Mouse (Mus musculus) gastrocnemius, postnatal 4 days (tissue): ENCODE measurements around the gene Slfn14. TPM values are rescaled to one million over a fixed set of nuclear protein-coding genes. Genes with fewer than 3 reads are reported as not detected.
A peak's percentile ranks its signal among the peaks of the same experiment; 100 is the strongest.
"Not testable (repeated sequence)": the region's sequence is repeated elsewhere in the genome, so short reads cannot be mapped to it uniquely, and the experiment has no call there.

Experiments
- DNase-seq, 2 experiments: peaks; one replicate each; pipeline ENCODE4 v3.0.0; 2021 to 2022; ENCODE audit warnings: low spot score in 2 of 2, mixed read lengths in 2 of 2
- total RNA-seq, 2 experiments: library from RNA; stranded (reverse); gene quantifications; 2 replicates each; pipeline ENCODE4 v1.2.3; 2021

Gene Slfn14
- total RNA-seq, 2 experiments from 2014 or later = 0.07 to 0.26 TPM

DNA sequence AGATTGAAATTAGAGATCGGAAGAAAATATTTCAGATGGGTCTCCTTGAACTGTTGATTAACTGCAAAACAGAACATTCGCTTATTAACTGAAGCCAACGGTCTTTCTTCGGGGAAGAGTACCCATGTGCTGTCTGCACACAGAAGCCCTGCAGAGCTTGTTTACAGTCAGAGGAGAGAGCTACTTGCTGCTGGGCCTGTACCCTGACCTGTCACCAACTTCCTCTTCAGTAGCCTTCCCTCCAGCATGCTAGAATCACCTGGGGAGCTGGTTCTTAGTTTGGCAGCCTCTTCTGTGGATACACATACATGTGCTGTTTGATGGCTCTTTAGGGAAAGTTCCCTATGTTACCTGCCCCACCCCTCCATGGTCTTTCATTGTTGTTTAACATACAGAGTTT is 899 bp downstream of the Slfn14 start:
- DNase-seq = no peak

DNA sequence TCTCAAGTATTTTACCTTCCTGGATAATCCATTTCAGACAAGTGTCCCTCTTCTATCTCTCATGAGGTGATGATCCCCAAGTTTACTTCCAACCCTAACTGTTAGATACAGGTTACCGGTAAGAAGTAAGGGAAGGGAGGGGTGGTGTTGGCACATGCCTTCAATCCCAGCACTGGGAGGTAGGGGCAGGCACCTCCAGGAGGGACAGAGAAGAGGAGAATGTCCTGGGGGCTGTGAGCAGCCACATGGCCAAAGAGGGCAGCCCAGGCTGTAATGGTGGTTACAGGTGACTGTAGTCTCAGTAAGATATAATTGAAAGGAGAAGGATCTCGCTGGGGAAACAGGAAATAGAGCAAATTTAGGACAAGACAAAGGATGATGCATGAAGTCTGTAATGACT is 4.4 kb downstream of the Slfn14 start:
- no peak for DNase-seq

DNA sequence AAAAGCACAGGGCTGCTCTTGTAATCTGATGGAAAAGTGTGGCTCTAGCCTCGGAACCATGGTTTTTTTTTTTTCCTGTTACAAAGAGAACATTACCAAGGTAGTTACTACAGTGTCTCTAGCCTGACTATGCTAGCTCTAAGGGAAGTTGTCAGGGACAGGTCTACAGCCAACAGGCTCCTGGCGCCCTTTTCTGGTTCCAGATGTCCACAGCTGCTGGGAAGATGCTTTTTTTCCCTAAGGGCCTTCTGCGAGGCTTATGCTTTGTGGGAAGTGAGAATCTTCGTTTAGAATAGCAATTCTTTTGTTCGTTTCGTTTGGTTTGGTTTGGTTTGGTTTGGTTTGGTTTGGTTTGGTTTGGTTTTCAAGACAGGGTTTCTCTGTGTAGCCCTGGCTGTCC is 6.8 kb downstream of the Slfn14 start:
- peak in 1 of 2 experiments; percentile 26 for DNase-seq

DNA sequence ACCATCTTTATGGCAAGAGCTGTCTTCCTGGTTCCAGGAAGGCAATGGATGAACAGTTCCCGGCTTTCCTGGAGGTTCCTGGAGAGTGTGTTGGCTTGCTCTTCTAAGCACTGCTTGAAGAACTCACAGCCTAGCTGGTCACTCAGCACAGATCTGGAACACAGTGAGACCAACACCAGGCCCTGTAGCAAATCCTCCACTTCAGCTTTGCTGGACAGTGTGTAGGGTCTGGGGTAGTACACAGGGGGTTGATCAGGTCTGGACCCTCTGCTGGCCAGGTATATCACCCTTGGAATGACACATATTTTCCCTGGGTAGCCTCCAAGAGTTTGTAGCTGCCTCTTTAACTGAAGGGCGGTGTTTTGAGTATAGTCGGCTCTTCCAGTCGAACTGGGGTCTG is 7.5 kb downstream of the Slfn14 start:
- DNase-seq = no peak

DNA sequence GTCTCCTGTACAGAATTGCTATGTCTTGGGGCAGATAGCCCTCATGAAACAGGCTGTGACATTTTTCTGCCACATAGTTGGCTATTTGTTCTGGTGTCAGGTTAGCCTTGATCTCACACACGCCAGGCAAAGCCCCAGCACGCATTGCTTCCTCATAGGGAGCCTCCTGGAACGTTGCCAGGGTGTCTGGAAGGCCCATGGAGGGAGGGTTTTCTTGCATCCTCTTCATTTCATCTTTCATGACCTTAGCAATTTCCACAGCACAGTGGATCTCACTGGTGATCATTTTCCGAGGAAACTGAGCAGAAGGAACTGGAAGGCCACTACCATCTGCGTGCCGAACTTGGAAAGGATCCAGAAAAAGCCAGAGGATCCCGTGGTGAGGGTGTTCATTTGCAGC is 10.3 kb downstream of the Slfn14 start:
- peak in 1 of 2 experiments; percentile 18 for DNase-seq

DNA sequence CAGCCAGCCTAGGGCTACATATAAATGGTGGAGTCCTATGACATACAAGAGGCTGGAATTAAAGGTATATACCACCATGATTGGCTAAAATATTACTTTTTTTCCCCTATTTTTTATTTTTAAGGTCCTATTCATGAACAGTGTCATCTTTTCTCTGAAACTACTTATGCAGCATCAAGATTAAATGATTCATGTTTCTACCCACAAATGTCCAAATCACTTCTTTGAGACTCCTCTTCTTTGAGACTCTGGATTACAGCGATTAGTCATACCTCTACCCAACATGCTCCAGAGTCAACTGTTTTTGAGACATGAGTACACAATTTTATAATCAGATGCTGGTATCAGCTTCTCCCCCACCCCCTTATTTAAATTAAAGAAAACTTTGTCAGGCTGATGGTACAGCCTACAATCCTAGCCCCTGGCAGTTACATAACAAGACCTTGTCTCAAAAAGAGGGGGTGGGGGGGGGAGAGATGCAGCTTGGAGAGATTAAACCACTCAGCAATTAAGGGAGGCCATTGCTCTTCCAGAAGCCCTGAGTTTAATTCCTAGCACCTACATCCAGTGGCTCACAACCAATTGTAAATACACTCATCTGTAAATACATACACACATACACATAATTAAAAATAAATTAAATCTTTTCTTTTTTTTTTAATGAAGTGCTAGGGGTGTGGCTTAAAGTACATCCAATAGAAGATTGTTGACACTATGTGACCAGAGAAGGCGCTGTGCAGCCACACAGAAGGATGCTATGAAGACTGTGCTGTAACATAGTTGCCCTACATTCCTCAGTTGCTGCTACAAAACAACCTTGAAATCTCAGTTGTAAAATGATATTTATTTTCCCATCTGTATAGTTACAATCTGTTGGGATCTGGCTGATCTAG is 14.3 kb downstream of the Slfn14 start:
- DNase-seq = no peak

DNA sequence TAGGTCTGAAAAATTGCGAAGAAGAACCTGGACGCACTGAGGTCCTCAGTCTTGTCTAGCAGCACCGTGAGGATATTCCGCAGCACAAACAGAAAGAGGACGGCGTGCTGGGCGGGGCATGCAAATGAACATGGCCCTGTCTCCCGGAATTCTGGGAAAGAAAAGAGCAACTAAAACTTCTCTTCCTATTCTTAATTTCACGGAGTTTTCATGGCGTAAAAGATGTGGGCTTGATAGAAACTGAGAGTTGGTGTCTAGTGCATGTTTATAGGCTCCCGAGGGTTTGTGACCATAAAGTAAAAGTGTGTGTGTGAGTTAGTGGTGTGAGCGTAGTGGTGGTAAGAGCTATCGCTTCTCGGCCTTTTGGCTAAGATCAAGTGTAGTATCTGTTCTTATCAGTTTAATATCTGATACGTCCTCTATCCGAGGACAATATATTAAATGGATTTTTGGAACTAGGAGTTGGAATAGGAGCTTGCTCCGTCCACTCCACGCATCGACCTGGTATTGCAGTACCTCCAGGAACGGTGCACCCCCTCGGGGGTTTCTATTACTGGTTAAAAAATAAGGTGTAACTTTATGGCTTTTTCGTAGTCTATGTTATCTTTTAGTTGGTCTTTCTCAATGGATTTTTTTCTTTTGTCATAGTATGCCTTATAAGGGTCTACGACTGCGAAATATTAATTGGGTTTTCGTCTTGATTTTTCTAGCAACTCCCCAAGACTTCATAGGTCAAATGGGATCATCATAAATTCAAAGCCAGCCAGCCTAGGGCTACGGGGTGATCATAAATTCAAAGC is 15.2 kb downstream of the Slfn14 start:
- DNase-seq = peak; percentile 37 to 80

DNA sequence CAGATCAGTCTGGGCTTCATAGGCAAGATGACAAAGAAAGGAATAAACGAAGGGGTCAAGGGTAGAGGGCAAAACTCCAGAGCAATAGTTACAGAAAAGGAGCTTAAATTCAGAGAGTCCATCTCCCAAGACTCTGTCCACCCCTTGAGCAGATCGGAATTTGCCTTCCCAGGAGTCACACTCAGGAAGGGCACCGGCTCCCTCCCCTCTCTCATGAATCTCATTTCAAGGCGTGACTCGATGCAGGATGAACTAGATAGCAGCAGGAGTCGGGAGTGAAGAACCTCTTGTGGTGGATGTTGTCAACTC is 15.7 kb downstream of the Slfn14 start:
- DNase-seq = no peak

DNA sequence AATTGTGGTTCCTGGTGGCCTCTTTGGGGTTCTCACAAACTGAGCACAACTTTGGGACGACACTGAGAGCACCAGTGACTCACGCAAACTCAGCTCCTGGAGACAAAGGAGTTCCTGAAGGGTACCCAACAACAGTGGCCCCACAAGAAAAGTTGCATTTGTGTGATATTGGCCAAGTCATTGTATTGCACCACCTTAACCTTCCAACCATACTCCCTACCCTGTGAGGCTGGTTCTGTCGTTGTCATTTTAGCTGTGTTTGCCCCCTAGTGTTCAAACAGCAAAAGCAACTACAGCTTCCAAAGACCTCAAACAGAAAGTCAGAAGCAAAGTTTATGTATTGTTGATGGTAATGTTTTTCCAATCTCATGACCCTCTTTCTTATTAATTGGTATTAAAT is 23.4 kb downstream of the Slfn14 start:
- no peak for DNase-seq

DNA sequence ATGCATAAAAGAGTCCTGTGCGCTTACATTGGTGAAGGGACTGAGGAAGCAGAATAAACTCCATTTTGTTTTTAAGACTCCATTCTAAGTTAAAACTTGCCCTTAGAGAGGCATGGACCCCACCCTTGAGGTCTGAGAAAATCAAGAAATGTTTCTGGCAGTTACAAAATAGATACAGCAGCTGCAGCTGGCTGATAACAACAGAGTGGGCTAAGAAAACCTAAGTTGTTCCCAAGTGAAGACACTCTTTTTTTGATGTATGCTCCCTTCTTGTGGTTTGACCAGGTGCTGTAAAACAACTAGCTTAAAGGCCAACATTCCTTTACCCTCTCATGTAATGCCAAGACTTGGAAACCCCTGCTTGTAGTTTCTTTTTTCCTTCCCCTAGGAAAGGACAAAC is 23.9 kb downstream of the Slfn14 start:
- DNase-seq = no peak

DNA sequence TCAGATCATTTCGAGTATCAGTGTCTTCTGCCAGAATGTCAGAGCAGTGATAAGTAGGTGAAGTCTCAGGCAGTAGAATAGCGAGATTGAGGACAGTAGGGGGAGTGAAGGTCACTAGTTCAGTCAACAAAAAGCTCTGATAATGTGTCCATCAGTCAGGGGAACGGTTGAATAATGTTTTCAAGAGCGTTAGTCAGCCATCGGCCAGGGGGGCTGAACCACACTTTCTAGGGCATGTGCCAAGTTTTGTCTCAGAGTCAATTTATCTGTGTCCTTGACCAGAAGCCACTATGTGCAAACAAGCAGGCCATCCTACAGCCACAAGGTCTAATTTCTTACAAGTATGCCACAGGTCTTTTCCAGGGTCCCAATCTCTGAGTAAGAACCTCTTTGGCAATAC is 29.3 kb downstream of the Slfn14 start:
- not testable (repeated sequence) for DNase-seq

DNA sequence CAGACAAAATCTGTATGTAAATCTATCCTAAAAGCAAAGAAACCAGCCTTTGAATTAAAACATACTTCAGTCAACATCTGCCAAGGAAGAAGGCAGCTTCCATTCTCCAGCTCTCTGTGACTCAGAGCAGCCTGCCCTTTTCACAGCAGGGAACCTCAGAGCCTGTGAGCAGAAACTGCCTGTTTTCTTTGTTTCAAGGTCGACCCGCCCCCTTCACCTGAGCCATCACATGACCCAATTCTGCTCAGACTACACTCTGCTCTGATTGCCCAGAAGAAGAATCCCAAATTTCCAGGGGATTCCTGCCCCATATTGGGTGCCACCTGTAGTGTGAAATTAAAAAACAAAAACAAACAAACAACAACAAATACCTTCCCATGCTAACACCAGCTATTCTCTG is 46.7 kb downstream of the Slfn14 start:
- no peak for DNase-seq

DNA sequence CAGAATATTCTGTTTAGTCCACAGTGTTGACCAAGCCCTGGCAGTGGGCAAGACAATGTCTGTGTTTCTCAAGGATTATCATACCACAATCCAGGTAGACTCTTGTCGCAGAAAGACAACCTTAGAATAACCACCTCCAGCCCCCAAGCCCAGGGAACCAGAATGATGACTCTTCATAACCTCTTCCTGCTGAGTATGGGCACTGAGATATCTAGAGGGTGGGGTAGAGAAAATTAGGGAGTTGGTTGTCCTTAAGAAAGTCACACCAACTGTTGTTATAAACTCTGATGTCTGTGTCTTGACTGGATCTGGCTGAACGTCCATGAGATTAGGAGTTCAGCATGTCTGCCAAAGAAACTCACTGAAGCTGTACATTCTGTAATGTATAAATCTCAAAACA is 48.1 kb downstream of the Slfn14 start:
- DNase-seq = no peak

DNA sequence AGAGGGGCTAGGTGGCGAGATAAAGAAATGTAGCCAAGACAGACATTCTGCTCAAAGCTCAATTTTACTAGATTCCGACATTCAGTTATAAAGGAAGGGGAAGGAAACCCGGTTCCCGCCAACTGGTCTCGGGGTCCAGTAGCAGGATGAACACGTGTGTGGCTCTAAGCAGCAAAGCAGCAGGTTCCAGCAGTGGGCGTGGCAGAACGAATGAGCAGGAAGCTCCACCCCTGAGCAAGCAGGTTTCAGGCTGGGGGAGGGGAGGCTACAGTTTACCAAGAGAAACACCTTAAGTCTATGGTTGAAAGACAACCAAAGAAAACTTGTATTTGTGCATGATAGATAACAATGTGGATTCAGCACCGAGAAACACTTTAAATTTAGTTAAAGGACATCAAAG is 49.1 kb downstream of the Slfn14 start:
- not testable (repeated sequence) for DNase-seq

DNA sequence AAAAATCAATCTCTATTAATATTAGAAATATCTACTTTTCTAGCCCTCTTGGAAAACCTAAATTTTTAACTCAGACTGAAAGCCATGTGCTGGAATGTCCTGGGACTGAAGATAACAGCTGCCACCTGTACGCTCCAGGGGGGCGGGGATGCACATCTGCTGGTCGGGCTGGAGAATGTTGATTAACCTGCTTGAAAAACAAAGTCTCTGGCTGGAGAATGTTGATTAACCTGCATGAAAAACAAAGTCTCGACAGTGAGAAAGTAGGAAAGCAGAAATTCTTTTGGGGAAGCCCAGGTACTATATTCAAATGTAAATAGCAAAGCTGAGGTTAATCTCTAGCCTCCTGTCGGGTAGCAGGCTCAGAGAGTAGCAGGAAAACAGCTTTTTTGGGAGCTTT is 52.9 kb downstream of the Slfn14 start:
- DNase-seq = not testable (repeated sequence)

DNA sequence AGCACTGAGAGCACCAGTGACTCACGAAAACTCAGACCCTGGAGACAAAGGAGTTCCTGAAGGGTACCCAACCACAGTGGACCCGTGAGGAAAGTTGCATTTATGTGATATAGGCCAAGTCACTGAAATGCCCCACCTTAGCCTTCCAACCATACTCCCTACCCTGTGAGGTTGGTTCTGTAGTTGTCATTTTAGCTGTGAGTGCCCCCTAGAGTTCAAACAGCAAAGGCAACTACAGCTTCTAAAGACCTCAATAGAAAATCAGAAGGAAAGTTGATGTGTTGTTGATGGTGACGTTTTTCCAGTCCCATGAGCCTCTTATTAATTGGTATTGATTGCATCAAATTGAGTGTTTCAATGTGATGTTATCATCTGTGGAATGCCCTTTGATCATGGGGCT is 55.6 kb downstream of the Slfn14 start:
- no peak for DNase-seq

DNA sequence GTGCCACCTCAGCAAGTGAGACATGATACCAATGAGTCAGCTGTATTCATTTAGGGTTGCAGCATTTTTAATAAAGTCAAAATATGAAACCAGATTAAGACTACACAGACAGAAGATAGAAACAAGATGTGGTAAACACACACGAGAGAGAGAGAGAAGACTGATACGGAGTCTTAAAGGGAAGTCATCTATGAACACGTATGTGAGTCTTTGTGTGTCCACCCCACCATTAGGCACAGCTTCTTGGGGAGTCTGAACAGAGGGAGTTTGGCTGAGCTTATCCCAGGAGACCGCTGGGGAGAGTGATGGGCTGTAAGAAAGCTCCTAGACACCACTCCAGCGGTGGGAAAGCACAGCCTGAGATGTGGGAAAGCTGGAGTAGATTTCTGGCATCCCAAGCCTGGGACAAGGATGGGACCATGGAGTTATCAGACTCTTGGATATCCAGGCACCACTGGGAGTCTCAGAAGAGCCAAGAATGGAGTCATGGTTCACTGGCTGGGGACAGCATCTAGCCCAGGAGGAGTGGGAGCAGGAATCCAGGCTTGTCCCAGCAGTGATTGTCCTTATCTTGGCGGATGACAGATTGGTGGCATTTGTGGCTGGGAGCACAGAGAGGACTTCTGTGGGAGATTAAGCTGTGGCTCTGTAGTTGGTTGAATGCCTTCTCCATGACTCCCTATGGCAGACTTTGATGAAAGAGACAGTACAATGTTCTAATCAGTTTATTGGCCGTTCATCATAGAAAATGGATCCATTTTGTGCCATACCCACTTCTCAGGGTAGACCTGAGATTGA is 58.4 kb downstream of the Slfn14 start:
- no peak for DNase-seq

DNA sequence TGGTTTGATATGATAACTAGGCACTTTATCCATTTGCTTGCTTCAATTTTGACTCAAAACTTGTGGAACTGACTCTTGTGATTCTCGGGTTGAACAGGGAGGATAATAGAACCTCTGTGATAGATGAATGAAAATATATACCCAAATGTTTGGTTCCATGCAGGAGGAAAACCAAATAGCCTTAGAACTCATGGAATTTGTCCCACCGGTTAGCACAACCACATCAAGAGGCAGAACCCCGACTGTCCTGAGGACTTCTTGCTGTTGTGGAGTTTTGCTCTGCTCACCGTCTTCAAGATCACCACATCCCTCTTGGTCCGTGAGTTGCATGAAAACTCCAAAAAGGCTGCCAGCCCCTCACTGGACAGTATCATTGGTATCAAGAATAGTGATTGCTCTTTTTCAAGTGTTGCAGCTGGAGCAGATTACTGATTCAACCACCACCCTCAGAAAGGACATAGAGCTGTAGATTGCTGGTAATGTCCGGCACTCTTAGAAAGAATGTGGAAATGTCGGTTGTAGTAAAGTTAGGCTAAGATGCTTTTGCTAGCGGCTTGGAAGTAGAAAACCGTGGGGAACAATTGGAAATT is 61.1 kb downstream of the Slfn14 start:
- no peak for DNase-seq
